Mouse (Mus musculus) liver, postnatal 0 days (tissue): ENCODE measurements at regions not wholly inside any gene's neighbourhood (a gene's known extent, or its start where the extent isn't known, plus 50 kb on each side); places are given as distances from the start of the nearest gene placed in this dataset.

Source experiments
- ATAC-seq: fragments of 200-750 bp; cut with Nextera tagmentation; 2 replicates; pipeline ENCODE4 v1.8.0; 2017; ENCODE audit warnings: mild to moderate bottlenecking, moderate library complexity
- DNase-seq: peaks from one replicate; pipeline ENCODE4 v3.0.0-alpha.2; 2016
- H3K27ac ChIP-seq: fragments of 300-500 bp; sonication (generic); 2 replicates; pipeline ENCODE4 v1.5.1; 2014; ENCODE audit warnings: antibody characterized with exemption, moderate library complexity, mild to moderate bottlenecking, low read depth
- H3K27me3 ChIP-seq: fragments of 300-500 bp; sonication (generic); 2 replicates; pipeline ENCODE4 v1.6.1; 2014; ENCODE audit warnings: low read length, control low read depth, mixed read lengths; ENCODE audit not compliant: insufficient read depth
- H3K36me3 ChIP-seq: fragments of 300-500 bp; sonication (generic); replicated peaks from 2 replicates; pipeline ENCODE4 v1.6.1; 2014; ENCODE audit warnings: mild to moderate bottlenecking, control low read depth, low read length, moderate library complexity, mixed read lengths; ENCODE audit not compliant: insufficient read depth
- H3K4me1 ChIP-seq: fragments of 300-500 bp; sonication (generic); 2 replicates; pipeline ENCODE4 v1.6.1; 2014; ENCODE audit warnings: antibody characterized with exemption, mild to moderate bottlenecking, control low read depth; ENCODE audit not compliant: insufficient read depth
- H3K4me2 ChIP-seq: fragments of 300-500 bp; sonication (generic); 2 replicates; pipeline ENCODE4 v1.6.1; 2014; ENCODE audit warnings: low read depth, mild to moderate bottlenecking, low read length, moderate library complexity, mixed read lengths
- H3K4me3 ChIP-seq: fragments of 300-500 bp; sonication (generic); 2 replicates; pipeline ENCODE4 v1.5.1; 2014; ENCODE audit warnings: low read depth, low read length
- H3K9ac ChIP-seq: fragments of 300-500 bp; sonication (generic); replicated peaks from 2 replicates; pipeline ENCODE4 v1.6.1; 2014; ENCODE audit warnings: mild to moderate bottlenecking, moderate library complexity
- H3K9me3 ChIP-seq: fragments of 300-500 bp; sonication (generic); 2 replicates; pipeline ENCODE4 v1.6.1; 2016; ENCODE audit warnings: mild to moderate bottlenecking, control low read depth, low read length, mixed read lengths
- CTCF ChIP-seq: sonication (generic); IDR thresholded peaks from 2 replicates; pipeline ENCODE4 v1.5.1; 2016; ENCODE audit warnings: antibody characterized with exemption, low read depth
- EP300 ChIP-seq: IDR thresholded peaks from 2 replicates; pipeline ENCODE4 v1.6.1; 2016; ENCODE audit warnings: antibody characterized with exemption, low read depth, mild to moderate bottlenecking
- WGBS: fragments of 180-500 bp; shearing (Covaris S2); extraction: QIAGEN DNeasy Blood & Tissue Kit; methylation state at CpG from one replicate; pipeline ENCODE4 v1.1.7; 2014; ENCODE audit not compliant: insufficient replicate concordance; 5-methylcytosine and 5-hydroxymethylcytosine counted together

GRCm38 (mm10) chr3:66494442-66495113 lies 197.9 kb upstream of the Veph1 start:
- Histone ChIP-seq H3K9ac (no peak overlapping the region), H3K36me3 (no peaks in the 10 kb centered on the region), H3K4me3 (no peak overlapping the region), H3K4me1 (peaks cover 3% of the 10 kb centered on the region; the same call in 1 of the 2 replicates), H3K4me2 (peak overlapping the region; percentile 48), H3K27ac (peak overlapping the region; percentile 25; the same call in 1 of the 2 replicates), H3K9me3 (no peaks in the 10 kb centered on the region), H3K27me3 (no peaks in the 10 kb centered on the region)
- 31% methylated on average over 2 of the region's 2 CpGs for WGBS
- TF ChIP-seq EP300, result peak; percentile 93
- no peak for TF ChIP-seq CTCF
- ATAC-seq (peak; percentile 72), DNase-seq (no peak)

DNA sequence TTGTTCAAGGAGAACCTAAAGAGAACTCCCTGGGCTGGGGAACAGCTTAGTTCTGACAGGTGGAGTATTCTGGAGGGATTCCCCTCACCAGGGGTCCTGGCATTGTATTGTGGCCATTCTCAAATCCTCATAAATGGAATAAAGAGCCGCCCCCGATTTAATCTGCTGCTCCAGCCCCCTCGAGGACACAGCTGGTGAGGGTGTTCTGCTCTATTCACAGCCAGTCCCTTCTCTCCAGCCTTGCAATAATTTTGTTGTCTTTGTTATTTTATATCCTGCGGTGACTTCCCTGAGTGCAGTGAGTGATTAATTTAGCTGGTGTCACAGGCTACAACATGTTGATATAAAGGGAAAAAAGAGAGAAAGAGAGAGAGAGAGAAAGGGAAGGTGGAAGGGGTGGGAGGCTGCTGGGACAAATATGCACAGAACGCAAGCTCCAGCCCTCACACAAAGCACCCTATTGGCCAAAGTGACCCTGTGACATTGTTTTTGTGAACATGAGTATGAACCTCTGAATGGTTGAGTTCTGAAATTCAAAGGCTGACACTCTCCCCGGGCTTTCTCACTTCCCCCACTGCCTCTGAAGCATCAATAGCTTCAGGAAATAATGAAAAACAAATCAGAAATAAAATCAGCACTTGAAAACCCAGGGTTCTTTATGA lies 194.2 kb upstream of the Veph1 start:
- H3K4me3 ChIP-seq, result no peak overlapping the region
- no peak overlapping the region for H3K9ac ChIP-seq
- WGBS, result 62% methylated on average over 6 of the region's 6 CpGs
- no peak overlapping the region for H3K4me2 ChIP-seq
- ATAC-seq (no peak), DNase-seq (no peak)
- no peaks in the 10 kb centered on the region for H3K9me3 ChIP-seq
- peaks cover 5% of the 10 kb centered on the region for H3K4me1 ChIP-seq
- no peaks in the 10 kb centered on the region for H3K36me3 ChIP-seq
- H3K27ac ChIP-seq, result no peak overlapping the region
- no peak for TF ChIP-seq CTCF
- no peak for TF ChIP-seq EP300
- no peaks in the 10 kb centered on the region for H3K27me3 ChIP-seq

- Histone ChIP-seq H3K4me1 (peaks cover 7% of the 10 kb centered on the region; the same call in 1 of the 2 replicates), H3K36me3 (no peaks in the 10 kb centered on the region), H3K9ac (no peak overlapping the region), H3K27me3 (no peaks in the 10 kb centered on the region), H3K9me3 (no peaks in the 10 kb centered on the region), H3K4me3 (no peak overlapping the region), H3K4me2 (no peak overlapping the region), H3K27ac (no peak overlapping the region)
- WGBS, result 84% methylated on average over 7 of the region's 7 CpGs
- ATAC-seq (no peak), DNase-seq (no peak)
- TF ChIP-seq EP300 (no peak), CTCF (no peak)
Observed at GRCm38 (mm10) chr3:66488724-66489123, 192.1 kb upstream of the Veph1 start.

DNA sequence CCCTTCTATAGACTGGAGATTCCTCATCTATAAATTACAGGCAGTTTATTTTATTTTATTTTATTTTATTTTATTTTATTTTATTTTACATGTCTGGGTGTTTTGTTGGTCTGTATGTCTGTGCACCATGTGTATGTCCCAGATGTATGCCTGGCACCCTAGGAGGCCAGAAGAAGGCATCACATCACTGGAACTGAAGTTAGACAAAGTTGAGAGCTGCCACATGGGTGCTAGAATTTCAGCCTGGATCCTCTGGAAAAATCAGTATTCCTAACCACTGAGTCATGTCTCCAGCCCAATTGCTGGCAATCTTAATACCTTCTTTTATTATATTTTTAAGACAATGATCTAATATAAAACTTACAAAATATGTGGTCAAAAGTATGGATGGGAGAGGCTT lies 190.0 kb upstream of the Veph1 start:
- H3K9ac ChIP-seq, result no peak overlapping the region
- H3K27me3 ChIP-seq, result no peaks in the 10 kb centered on the region
- DNase-seq, result no peak
- peak; percentile 73 for ATAC-seq
- peak overlapping the region; percentile 46; the same call in 1 of the 2 replicates for H3K27ac ChIP-seq
- peaks cover 7% of the 10 kb centered on the region; the same call in 1 of the 2 replicates for H3K4me1 ChIP-seq
- no peaks in the 10 kb centered on the region for H3K9me3 ChIP-seq
- TF ChIP-seq EP300 (no peak), CTCF (no peak)
- peak overlapping the region; percentile 58 for H3K4me2 ChIP-seq
- no peaks in the 10 kb centered on the region for H3K36me3 ChIP-seq
- H3K4me3 ChIP-seq, result no peak overlapping the region

DNA sequence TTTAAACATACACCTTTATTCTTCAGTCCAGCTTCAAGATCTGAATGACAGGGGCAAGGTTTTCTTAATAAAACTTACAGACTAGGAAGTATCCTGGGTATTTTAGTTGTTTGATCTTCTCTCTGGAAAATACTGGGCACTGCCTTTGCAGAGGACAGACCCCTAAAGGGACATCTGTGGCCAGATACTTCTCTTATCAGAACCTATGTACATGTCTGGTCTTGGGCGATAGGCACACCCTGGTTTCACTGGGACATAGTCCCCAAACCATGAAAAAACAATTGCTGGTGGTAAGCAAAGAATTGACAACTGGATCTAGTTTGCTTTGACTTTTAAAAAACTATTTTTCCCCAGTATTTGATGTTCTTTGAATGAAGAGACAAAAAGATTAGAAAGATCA lies 189.5 kb upstream of the Veph1 start:
- Histone ChIP-seq H3K36me3 (no peaks in the 10 kb centered on the region), H3K4me3 (no peak overlapping the region), H3K4me2 (peak overlapping the region; percentile 58), H3K27ac (peak overlapping the region; percentile 46; the same call in 1 of the 2 replicates), H3K4me1 (peaks cover 7% of the 10 kb centered on the region; the same call in 1 of the 2 replicates), H3K9me3 (no peaks in the 10 kb centered on the region), H3K27me3 (no peaks in the 10 kb centered on the region), H3K9ac (no peak overlapping the region)
- TF ChIP-seq CTCF (no peak), EP300 (peak; percentile 100)
- 43% methylated on average over 1 of the region's 1 CpGs for WGBS
- DNase-seq (peak; percentile 50), ATAC-seq (peak; percentile 100)

DNA sequence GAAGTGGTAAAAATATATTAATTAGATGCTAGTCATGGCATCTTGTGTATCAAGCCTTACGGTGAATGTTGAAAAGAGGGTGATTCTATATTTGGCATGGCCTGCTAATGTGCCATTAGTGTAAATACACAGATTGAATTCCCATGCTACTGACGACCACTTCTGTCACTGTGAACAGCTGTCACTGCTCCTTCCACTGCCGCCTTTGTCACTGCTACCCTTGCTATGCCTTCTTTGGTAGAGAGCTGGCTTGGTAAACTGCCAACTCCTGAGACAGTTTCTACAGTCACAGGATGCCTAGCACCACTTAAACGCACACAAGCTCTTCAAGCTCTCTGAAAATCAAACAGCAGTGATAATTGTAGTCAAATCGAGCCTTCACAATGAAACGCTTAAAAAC lies 184.1 kb upstream of the Veph1 start:
- Histone ChIP-seq H3K36me3 (no peaks in the 10 kb centered on the region), H3K4me1 (0 out of 2 replicates have a peak, but pooled peaks cover 3% of the 10 kb centered on the region), H3K27me3 (no peaks in the 10 kb centered on the region), H3K9me3 (no peaks in the 10 kb centered on the region), H3K27ac (no peak overlapping the region), H3K4me2 (no peak overlapping the region), H3K4me3 (no peak overlapping the region), H3K9ac (no peak overlapping the region)
- ATAC-seq, result no peak
- DNase-seq, result no peak
- TF ChIP-seq EP300, result no peak
- no peak for TF ChIP-seq CTCF
- 66% methylated on average over 6 of the region's 6 CpGs for WGBS
